Mouse (Mus musculus) C2C12 (cell line): Measurements from ENCODE around the gene Zfyve9. TPM values are rescaled to one million over a fixed set of nuclear protein-coding genes. Genes with fewer than 3 reads are reported as not detected.
"Not testable (repeated sequence)": the region's sequence is repeated elsewhere in the genome, so short reads cannot be mapped to it uniquely, and the experiment has no call there.

Source experiments
- H3K27me3 ChIP-seq: one replicate; pipeline ENCODE4 v1.6.1; 2011; ENCODE audit not compliant: control insufficient read depth, insufficient read depth, insufficient read length
- H3K36me3 ChIP-seq: one replicate; pipeline ENCODE4 v1.6.1; 2011; ENCODE audit not compliant: control insufficient read depth, insufficient read depth
- H3K4me3 ChIP-seq: one replicate; pipeline ENCODE4 v1.5.1; 2011; ENCODE audit warnings: mild to moderate bottlenecking, control low read depth; ENCODE audit not compliant: poor library complexity, insufficient read depth, severe bottlenecking
- H3K79me2 ChIP-seq: one replicate; pipeline ENCODE4 v1.6.1; 2011; ENCODE audit not compliant: control insufficient read depth, insufficient read depth
- H3K79me3 ChIP-seq: one replicate; pipeline ENCODE4 v1.6.1; 2011; ENCODE audit warnings: low read depth, control low read depth
- H3ac ChIP-seq: one replicate; pipeline ENCODE3; 2011; ENCODE audit warnings: low read depth; ENCODE audit not compliant: control insufficient read depth, insufficient read length
- CEBPB ChIP-seq: IDR thresholded peaks from one replicate; pipeline ENCODE4 v1.6.1; 2011; ENCODE audit warnings: low read depth, mild to moderate bottlenecking, control low read depth, moderate library complexity
- CTCF ChIP-seq: IDR thresholded peaks from one replicate; pipeline ENCODE4 v1.5.1; 2011; ENCODE audit not compliant: control insufficient read depth, insufficient read depth, insufficient read length
- FOSL1 ChIP-seq: IDR thresholded peaks from one replicate; pipeline ENCODE4 v1.8.0; 2011; ENCODE audit warnings: mild to moderate bottlenecking, low read length; ENCODE audit not compliant: poor library complexity, insufficient read depth, severe bottlenecking
- MAX ChIP-seq: IDR thresholded peaks from one replicate; pipeline ENCODE4 v1.6.1; 2011; ENCODE audit warnings: mild to moderate bottlenecking, control low read depth
- MYOD1 ChIP-seq: IDR thresholded peaks from one replicate; pipeline ENCODE4 v1.6.1; 2011; ENCODE audit warnings: low read depth; ENCODE audit not compliant: control insufficient read depth, insufficient read length
- MYOG ChIP-seq: IDR thresholded peaks from one replicate; pipeline ENCODE4 v1.6.1; 2011; ENCODE audit not compliant: control insufficient read depth, insufficient read length; ENCODE audit errors: extremely low read depth
- USF1 ChIP-seq: IDR thresholded peaks from one replicate; pipeline ENCODE4 v1.6.1; 2011; ENCODE audit warnings: low read depth, mild to moderate bottlenecking, control low read depth, moderate library complexity
- polyA plus RNA-seq: library from polyadenylated mRNA; unstranded; fragments of >200 nt; fragmentation: generic; extraction: Trizol; gene quantifications from one replicate; pipeline ENCODE4 v1.2.1, GENCODE M21; 2012; ENCODE audit warnings: missing spikeins

Gene Zfyve9
- polyA plus RNA-seq, 1 experiment, result 5.5 TPM

DNA sequence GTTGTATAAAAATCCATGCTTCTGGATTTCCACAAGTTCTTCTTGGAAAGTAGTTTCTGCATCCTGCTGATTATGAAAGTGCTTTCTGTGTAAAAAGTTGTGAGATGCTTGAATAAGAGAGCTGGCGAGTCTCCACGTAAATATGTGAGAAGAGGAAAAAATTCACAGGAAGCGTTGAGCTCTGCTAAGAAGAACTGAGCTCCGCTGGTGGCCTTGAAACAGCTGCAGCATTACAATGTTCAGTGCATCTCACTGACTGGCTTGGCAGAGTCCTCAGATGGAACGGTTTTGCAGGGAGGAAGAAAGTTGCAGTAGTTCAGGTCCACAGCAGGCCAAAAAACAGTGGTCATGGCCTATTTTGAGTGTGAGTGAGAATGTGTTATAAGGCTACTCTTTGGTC lies 72.4 kb downstream of the Zfyve9 start:
- TF ChIP-seq USF1 (no peak), MYOD1 (no peak), CEBPB (no peak), MYOG (no peak), CTCF (no peak), FOSL1 (no peak), MAX (no peak)
- Histone ChIP-seq H3K4me3 (no peak overlapping the region), H3K79me3 (no peaks in the 10 kb centered on the region), H3K36me3 (no peaks in the 10 kb centered on the region), H3ac (no peak overlapping the region), H3K27me3 (no peaks in the 10 kb centered on the region), H3K79me2 (no peaks in the 10 kb centered on the region)

DNA sequence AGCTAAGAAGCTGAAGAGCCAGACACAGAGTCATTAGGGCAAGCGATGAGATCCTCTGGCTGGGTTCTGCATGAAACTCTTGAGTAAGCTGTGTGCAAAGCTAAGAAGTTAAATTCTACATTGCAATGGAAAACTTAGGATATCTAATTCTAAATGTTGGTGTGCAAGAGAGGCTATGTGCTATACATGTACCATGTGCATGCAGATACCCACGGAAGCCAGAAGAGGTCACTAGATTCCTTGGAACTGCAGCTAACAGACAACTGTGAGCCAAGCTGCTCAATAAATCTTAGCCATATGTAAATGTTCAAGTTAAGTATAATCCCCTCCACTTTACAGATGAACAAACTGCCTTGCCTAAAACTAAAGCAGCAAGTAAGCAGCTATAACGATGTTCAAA lies 83.7 kb downstream of the Zfyve9 start:
- Histone ChIP-seq H3K79me2 (no peaks in the 10 kb centered on the region), H3K4me3 (no peak overlapping the region), H3K79me3 (no peaks in the 10 kb centered on the region), H3K36me3 (no peaks in the 10 kb centered on the region), H3K27me3 (no peaks in the 10 kb centered on the region), H3ac (no peak overlapping the region)
- TF ChIP-seq CEBPB (no peak), CTCF (peak; percentile 13), USF1 (no peak)

DNA sequence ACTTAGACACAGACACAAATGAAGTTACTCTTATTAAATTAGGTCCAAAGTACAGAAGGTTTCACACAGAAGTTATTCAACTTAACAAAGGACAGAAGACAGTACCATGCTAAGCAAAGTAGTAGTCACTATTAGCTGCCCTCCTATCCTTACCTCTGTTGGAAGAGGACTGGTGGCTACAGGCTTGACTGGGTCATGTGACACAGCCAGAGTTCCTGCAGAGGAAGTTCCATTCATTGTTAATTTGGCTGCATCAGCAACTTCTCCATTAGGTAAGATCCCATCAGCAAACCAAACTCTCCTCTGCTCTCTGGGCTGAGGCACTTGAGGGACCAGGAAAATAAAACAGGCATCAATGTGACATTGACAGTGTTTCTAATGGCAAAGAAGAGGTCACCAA lies 89.1 kb downstream of the Zfyve9 start:
- TF ChIP-seq CEBPB, result no peak
- TF ChIP-seq MYOG, result no peak
- no peak for TF ChIP-seq CTCF
- TF ChIP-seq USF1, result peak; percentile 51
- H3K79me2 ChIP-seq, result no peaks in the 10 kb centered on the region
- no peak overlapping the region for H3ac ChIP-seq
- no peaks in the 10 kb centered on the region for H3K79me3 ChIP-seq
- no peak overlapping the region for H3K4me3 ChIP-seq
- no peaks in the 10 kb centered on the region for H3K27me3 ChIP-seq
- peaks cover 6% of the 10 kb centered on the region for H3K36me3 ChIP-seq

DNA sequence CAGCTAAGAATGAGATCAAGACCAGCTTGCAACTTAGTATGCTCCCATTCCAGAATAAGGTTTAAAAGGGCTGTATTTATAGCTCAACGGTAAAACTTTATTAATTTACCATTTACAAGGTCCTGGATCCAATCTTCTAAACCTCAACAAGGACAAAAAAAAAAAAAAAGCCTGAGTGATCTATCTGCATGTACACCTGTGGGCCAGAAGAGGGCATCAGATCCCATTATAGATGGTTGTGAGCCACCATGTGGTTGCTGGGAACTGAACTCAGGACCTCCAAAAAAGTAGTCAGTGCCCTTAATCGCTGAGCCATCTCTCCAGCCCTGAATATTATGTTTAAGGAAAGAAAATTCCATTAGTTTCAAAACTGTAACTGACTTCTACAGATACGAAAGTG lies 90.1 kb downstream of the Zfyve9 start:
- no peaks in the 10 kb centered on the region for H3K79me3 ChIP-seq
- TF ChIP-seq MAX (no peak), MYOD1 (no peak), MYOG (no peak), CEBPB (no peak), FOSL1 (no peak), USF1 (no peak), CTCF (no peak)
- H3K27me3 ChIP-seq, result no peaks in the 10 kb centered on the region
- H3K4me3 ChIP-seq, result no peak overlapping the region
- H3K36me3 ChIP-seq, result peaks cover 6% of the 10 kb centered on the region
- no peaks in the 10 kb centered on the region for H3K79me2 ChIP-seq
- no peak overlapping the region for H3ac ChIP-seq

DNA sequence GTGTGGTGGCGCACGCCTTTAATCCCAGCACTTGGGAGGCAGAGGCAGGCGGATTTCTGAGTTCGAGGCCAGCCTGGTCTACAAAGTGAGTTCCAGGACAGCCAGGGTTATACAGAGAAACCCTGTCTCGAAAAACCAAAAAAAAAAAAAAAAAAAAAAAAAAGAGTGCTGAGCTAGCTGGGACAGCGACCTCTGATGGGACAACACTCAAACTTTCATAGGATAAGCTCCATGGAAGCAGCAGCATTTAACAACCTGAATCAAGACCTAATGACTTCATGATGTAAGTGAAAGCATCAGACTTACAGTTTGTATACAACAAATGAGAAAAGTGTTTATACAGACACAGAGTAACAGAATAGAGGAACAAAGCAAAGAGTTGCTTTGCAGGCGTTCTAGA lies 93.5 kb downstream of the Zfyve9 start:
- H3K36me3 ChIP-seq, result not testable (repeated sequence)

DNA sequence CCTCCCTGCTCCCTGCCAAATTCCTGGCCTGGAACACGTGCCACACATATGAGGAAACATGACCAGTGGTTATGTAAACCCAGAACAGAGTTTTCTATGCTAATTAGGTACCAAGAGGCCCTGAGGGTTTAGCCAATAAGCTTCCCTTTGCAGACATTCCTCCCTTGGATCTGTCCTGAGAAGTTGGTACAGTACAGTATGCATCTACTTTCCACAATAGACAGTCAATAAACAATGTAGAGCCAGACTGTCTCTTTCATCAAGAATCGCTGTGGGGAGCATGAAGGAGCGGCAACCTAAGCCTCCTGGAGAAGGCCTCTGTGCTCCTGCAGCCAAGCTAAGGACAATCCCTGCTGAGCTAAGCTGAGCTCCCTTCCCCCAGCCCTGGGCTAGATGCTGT lies 94.4 kb downstream of the Zfyve9 start:
- no peak overlapping the region for H3ac ChIP-seq
- TF ChIP-seq FOSL1, result no peak
- no peak for TF ChIP-seq MYOG
- TF ChIP-seq MYOD1, result no peak
- no peak for TF ChIP-seq MAX
- no peak for TF ChIP-seq USF1
- no peak for TF ChIP-seq CTCF
- TF ChIP-seq CEBPB, result no peak
- H3K36me3 ChIP-seq, result peaks cover 12% of the 10 kb centered on the region
- H3K79me2 ChIP-seq, result no peaks in the 10 kb centered on the region
- no peak overlapping the region for H3K4me3 ChIP-seq
- H3K27me3 ChIP-seq, result no peaks in the 10 kb centered on the region
- no peaks in the 10 kb centered on the region for H3K79me3 ChIP-seq

More for the DNA sequence above, 93.5 kb downstream of the Zfyve9 start:
- not testable (repeated sequence) for H3K79me3 ChIP-seq, H3K27me3 ChIP-seq, H3ac ChIP-seq, H3K4me3 ChIP-seq, H3K79me2 ChIP-seq

DNA sequence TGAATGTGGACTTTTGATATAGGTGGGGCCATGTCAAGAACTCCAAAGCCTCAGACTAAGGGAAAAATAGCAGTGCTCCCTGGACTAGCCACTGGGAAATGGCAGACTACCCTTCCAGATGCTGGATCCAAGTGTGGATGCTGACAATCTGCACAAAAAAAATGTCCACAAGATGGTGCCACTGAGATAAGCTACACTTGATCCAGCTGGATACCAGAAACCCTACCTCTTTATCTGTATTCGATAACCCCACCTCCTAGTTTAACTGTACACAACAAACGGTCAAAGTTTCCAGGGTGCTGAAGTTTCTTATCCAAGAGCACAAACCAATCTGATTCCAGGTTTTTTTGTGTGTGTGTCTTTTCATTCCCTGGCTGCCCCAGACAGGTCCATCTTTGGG lies 116.2 kb downstream of the Zfyve9 start:
- no peak overlapping the region for H3ac ChIP-seq
- no peaks in the 10 kb centered on the region for H3K27me3 ChIP-seq
- no peaks in the 10 kb centered on the region for H3K79me3 ChIP-seq
- H3K4me3 ChIP-seq, result no peak overlapping the region
- TF ChIP-seq CEBPB, result no peak
- no peak for TF ChIP-seq MAX
- TF ChIP-seq USF1, result no peak
- TF ChIP-seq MYOD1, result no peak
- H3K36me3 ChIP-seq, result peaks cover 11% of the 10 kb centered on the region
- no peaks in the 10 kb centered on the region for H3K79me2 ChIP-seq
